Mouse (Mus musculus): ENCODE measurements around the gene Idh3a.

Gene Idh3a

DNA sequence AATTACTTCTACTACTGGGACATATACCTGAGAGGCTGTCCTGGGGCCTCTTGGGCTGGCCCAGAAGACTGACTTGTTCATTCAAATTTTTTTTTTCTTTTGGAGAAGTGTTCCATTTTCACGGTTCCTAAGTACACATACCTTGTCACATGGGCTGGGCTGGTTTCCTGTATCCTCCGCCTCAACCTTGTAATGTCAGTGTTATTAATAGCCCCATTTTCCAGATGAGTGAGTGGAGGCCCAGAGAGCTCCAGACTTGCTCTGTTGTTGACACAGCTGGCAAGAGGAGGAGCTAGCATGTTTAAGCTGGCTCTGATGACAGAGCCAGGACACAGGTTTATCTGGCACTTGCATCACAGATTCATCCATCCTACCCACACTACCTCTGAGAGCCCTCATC is 61.3 kb downstream of the Idh3a start:
- DNase-seq (ENCODE audit: low read depth, low spot score), result no peak

DNA sequence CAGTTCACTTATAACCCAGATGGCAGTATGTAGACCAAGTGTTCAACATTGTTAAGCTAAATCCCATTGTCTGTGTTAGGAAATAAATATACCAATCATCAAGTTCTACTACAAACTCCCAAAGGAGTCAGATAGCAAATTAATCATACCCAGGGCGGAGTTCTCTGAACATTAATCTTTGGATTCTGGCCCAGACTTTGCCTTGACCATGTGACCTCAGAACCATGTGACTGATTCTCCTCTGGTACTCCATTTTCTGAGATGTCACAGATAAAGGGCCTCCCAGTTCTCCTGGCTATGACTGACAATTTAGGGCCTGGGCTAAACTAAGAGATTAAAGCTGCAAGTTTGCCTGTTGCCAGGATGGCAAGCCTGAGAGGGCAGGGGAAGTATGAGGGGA is 63.2 kb downstream of the Idh3a start:
- no peak for DNase-seq (ENCODE audit: low read depth, low spot score)

GRCm38 (mm10) chr9:54652778-54653177 is 66.6 kb downstream of the Idh3a start:
- DNase-seq (ENCODE audit: low read depth, low spot score), result no peak

Data from mesoderm, embryonic 11.5 days (tissue).